Mouse (Mus musculus): ENCODE results near the gene Cnih3.

Cnih3 gene

DNA sequence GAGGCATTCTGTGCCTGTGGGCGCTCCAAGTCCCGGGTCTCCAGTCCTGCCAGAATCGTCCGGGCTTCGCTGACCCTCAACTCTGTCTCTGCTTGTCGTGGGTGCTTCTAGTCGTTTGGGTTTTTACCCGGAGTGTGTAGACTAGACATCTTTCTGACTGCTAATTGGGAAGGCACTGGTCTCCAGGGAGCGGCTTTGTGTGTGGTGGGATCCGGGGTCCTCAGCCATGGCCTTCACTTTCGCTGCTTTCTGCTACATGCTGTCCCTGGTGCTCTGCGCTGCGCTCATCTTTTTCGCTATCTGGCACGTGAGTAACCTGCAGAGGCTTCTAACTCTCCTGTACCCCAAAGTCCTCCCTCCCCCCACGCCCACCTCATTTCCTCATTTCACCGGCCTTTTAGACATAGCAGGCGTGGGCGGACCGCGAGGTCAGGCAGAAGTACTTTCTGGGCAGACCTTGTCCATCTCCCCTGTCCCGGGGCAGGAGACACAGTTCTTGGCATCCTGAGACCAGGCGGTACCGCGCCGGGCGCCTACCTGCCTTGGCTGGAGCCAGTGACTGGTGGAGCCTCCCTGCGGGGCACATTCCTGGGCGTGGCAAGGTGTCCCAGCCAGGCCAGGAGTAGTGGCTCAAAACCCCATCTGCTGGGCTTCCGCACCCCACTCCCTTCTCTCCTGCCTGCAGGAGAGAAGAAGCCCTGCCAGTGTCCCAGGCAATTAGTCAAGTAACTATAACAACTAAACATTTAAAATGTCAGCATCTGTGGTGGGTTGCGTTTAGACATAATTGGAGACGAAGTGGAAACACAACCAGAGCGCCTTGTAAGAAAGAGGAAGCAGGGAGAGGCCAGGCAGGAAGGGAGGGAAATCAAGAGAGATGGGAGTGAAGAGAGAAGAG is 1.0 kb downstream of the Cnih3 start:
- DNase-seq = no peak

GRCm38 (mm10) chr1:181355683-181356082 is 3.3 kb downstream of the Cnih3 start:
- DNase-seq = no peak

DNA sequence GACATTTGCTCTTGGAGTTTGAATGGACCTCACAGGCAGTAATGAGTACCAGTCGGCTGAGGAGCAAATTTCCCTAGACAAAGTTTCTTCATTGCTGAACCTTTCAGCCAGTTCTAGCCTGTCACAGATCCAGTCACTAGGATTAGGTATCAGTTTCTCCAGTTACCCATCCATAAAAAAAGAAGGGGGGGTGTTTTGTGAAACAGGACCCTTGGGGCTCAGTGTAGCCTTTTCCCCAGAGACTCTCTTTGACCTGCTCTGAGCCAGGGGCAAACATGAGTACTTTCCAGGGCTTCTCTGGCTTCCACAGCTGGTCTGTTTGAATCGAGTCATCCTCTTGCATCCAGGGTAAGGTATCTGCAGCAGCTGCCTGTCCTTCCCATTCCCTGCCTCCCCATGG is 5.4 kb downstream of the Cnih3 start:
- DNase-seq = no peak

GRCm38 (mm10) chr1:181358526-181358925 is 6.1 kb downstream of the Cnih3 start:
- peak; percentile 40 for DNase-seq

GRCm38 (mm10) chr1:181360732-181361131 is 8.3 kb downstream of the Cnih3 start:
- no peak for DNase-seq

DNA sequence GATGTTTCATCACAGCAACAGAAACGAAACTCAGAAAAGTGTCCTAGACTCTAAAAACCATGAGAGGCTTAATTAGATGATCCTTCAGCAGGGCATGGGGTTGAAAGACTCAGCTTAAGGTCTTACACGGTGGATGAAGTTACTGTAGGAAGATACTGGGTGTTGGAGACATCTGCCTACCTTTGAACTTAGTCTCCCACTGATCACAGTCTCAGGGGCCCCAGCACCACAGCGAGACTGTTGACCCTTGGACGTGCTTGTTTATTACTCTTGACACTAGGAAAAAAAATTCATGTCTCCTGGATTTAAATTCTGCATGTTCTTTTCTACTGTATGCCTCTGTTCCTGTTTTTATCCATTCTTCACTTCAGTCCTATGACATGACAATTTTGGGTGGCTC is 11.6 kb downstream of the Cnih3 start:
- DNase-seq = no peak

GRCm38 (mm10) chr1:181365376-181365775 is 12.9 kb downstream of the Cnih3 start:
- no peak for DNase-seq

DNA sequence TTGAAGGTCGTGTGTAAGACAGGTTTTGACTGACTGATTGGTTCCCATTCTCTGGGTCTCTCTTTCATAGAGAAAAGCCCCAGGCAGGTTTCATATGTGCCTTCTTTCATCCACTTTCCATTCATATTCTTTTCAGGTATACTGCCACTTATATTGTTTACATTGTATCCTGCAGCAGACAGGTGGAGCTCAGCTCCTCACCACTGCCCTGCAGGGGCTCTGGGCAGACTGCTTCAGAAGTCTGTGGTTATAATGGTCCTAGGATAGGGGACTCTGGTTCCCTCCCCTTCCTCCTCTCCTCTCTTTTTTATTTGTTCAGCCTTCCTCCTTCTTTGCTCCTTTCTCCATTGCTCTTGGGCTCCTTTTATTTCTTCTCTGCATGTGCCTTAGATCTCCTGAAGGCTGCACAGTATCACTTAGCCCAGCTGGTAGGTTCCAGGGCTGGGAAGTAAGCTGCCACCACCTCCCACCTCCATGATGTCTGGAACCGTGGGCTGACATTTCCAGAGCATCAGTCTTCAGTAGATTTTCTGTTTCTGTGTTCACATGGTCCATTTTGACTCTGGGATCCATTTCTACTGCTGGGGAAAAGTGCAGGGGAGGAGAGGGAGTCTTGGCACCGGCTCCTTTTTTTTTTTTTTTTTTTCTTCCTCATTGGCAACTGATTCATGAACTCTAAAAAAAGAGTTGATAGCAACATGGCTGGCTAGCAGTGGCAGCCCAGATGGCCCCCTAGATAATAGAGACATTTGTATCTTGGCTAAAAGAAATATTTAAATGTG is 16.6 kb downstream of the Cnih3 start:
- DNase-seq = no peak

DNA sequence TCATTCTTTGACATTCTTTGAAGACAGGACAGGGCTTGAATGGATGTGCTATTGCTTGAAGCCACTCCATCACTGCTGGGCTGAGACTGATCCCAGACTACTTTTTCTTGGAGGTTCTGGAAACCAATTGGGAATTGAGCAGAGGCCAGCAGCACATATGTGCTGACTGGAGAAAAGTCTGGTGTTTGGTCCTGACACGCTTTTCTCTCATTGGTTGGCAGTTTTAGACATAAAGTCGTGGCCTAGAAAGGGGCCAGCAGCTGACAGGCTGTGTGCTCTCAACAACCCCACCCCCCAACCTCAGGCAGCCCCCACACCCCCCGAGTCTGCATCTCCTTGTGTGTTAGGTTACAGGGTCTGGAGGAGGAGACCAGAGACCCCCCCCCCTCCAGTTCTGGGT is 17.9 kb downstream of the Cnih3 start:
- no peak for DNase-seq

- no peak for DNase-seq
Observed at GRCm38 (mm10) chr1:181371226-181371625, 18.8 kb downstream of the Cnih3 start.

DNA sequence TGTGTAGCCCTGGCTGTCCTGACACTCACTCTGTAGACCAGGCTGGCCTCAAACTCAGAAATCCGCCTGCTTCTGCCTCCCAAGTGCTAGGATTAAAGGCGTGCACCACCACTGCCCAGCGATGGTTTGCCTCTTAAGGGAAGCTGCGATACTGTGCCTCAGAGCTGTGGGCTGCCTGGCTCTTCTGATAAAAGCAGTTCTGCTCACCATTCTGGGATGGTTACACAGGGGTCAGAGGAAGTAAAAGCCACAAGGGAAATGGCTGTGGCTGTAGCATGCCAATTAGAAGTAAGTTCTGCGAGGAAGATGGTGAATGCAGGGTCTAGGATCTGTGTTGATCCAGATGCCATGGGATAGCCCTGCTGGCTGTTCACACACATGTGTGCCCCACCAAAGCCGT is 19.9 kb downstream of the Cnih3 start:
- DNase-seq = no peak

GRCm38 (mm10) chr1:181374627-181375374 is 22.4 kb downstream of the Cnih3 start:
- DNase-seq = no peak

- DNase-seq = no peak
Observed at GRCm38 (mm10) chr1:181376431-181376830, 24.0 kb downstream of the Cnih3 start.

DNA sequence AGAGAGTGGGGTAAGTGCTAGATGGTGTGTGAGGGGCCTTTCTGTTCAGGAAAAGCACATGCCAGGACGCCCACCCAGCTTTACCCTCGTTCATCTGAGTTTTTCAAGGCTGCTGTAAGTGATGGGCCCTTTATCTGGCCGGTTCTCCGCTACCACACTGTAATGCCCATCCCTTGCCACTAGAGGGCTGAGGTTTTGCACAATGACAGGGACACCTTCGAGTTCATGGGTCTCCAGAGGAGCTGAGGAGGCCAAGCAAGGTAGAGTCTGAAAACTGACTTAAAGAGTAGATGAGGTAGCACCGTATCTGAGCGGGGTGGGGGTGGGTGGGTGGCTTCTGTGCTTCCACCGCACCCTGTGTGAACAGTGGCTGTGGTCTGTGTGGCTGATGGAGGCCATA is 27.2 kb downstream of the Cnih3 start:
- peak; percentile 66 for DNase-seq

GRCm38 (mm10) chr1:181381410-181382010 is 29.1 kb downstream of the Cnih3 start:
- DNase-seq = no peak

DNA sequence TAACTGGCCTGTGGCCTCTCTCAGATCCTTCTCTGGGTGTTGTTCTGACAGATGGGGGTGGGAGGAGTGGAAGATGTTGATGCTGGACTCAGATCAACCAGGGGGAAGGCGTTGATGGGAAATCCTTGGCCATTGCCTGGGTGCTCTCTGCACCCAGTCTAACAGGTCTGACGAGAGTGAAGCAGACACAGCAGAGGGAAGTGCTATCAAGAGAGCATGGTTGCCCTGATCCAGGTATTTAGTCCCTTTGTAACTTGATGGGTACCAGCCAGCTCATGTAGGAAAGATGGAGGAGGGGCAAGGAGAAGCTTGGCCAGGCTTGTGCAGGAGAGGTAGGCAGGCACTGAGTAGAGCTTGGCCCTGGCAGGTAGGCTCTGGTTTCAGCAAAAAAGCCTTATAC is 36.8 kb downstream of the Cnih3 start:
- no peak for DNase-seq

DNA sequence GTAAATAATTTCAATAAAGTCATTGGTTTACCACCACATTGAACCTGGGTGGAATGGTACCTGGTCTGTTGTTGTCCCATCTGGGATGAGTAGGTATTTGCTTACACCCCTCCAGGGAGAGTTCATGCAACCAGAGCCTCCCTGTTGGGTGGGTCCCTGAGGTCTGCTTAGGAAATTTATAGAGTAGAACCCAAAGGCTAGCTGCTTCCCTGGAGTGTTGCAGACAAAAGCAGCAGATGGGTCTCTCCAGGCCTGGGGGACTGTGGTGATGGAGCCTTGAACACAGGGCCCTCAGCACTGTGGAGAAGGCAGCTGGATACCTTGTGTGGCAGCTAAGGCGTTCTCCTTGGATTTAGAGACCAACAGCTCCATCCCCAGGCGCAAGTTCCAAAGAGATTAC is 40.1 kb downstream of the Cnih3 start:
- DNase-seq = no peak

DNA sequence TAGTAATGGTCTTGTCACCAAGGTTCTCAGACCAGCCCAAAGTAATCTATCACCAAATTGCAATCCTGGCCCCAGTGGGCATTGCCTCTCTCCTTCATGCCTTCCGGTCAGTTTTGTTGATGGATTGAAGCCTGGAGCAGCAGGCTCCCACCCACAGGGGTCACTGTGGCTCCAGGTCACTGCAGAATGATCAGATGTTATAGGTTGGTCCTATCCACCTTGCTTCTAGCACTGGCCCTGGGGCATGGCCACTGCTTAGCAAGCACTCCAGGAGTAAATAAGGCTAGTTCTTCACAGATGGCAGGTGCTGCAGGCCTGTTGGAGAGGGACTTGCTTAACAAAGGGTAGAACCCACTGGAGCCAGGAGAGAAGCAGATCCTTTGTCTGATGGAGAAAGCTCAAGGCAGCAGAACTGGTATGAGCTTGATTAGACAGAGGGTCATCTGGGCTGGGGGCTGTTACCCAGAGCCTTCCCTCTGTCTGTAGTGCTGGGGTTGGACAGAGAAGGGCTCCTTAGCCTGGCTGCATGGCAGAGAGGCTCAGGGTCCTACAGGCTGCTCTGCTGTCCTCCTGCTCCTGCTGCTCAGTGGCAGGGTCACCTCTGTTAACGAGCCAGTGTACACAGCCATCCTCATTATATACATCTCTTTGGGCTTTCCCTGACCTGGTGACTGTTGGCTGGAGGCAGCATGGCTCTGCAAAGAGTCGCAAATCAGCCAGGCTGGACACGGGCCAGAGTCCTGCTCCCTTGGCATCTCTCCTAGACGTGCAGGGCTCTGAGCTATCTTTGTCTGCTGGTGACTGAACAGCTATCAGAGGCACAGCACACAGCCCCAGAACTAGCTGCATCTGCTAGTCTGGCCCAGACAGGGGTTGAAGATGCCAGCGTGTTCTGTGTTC is 41.1 kb downstream of the Cnih3 start:
- peak; percentile 83 for DNase-seq

DNA sequence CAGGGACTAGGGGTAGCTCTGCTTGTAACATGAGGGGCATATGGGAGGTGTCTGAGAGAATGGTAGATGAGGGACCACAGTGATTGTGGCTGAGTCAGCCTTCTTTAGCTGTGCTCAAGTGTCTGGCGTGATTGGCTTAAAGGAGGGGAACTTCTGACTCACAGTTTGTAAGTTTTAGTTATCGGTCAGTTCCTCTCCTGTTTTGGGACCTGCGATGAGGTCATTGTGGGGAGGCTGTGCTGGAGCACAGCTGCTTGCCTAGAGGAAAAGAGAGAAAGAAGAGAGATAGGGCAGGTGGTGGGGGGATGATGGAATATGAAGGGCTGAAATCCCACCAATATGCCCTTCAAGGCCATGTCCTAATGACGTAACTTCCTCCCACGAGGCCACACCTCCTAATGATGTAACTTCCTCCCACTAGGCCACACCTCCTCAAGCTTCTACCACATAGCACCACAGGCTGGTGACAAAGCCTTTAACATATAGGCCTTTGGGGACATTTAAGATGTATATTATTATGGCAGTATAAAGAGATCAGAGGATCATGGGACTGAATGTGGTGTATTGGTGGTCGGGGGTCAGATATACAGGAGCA is 42.9 kb downstream of the Cnih3 start:
- no peak for DNase-seq

GRCm38 (mm10) chr1:181399179-181399578 is 46.8 kb downstream of the Cnih3 start:
- DNase-seq = peak; percentile 44

DNA sequence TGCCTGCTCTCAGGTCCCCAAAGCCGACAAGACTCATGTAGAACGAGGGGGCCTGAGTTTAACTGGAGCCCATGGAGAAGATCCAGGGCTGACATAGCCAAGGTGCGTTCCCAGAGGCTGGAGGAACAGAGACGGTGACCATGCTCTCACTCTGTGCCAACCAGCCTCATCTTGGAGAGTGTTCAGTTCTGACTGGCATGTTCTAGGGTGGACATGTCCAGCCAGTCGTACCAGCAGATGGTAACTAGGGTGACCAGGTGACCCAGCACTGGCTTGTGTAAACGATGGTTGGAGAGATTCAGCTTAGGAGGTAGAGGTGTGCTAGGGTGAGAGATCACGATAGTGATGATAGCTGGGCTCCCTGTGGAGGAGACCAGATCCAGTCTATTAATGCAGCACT is 50.6 kb downstream of the Cnih3 start:
- DNase-seq = no peak

Measured in lung, postnatal 10 days (tissue).